Mouse (Mus musculus) erythroblast, embryonic 14.5 days (primary cell): ENCODE measurements at regions not wholly inside any gene's neighbourhood (a gene's known extent, or its start where the extent isn't known, plus 50 kb on each side); places are given as distances from the start of the nearest gene placed in this dataset.

Experiments
- H3K27me3 ChIP-seq: 2 replicates; pipeline ENCODE4 v1.6.1; 2012; ENCODE audit warnings: inconsistent platforms; ENCODE audit not compliant: control insufficient read depth
- H3K36me3 ChIP-seq: 2 replicates; pipeline ENCODE4 v1.6.1; 2012; ENCODE audit warnings: mild to moderate bottlenecking, inconsistent platforms; ENCODE audit not compliant: control insufficient read depth
- H3K4me1 ChIP-seq: 2 replicates; pipeline ENCODE4 v1.6.1; 2012; ENCODE audit warnings: inconsistent platforms; ENCODE audit not compliant: control insufficient read depth
- H3K4me3 ChIP-seq: replicated peaks from 2 replicates; pipeline ENCODE3; 2012; ENCODE audit warnings: moderate library complexity, mild to moderate bottlenecking, inconsistent platforms
- H3K9me3 ChIP-seq: 2 replicates; pipeline ENCODE4 v1.6.1; 2012; ENCODE audit warnings: low read length, inconsistent platforms, mixed read lengths; ENCODE audit not compliant: control insufficient read depth
- GATA1 ChIP-seq: IDR thresholded peaks from 2 replicates; pipeline ENCODE4 v1.6.1; 2012; ENCODE audit warnings: low read length, inconsistent platforms, mixed read lengths
- TAL1 ChIP-seq: IDR thresholded peaks from 3 replicates; pipeline ENCODE4 v1.6.1; 2012; ENCODE audit warnings: low read length, inconsistent platforms, mixed read lengths

GRCm38 (mm10) chr6:143287322-143287721, 120.3 kb downstream of the Etnk1 start:
- no peak for TF ChIP-seq TAL1
- TF ChIP-seq GATA1, result no peak
- Histone ChIP-seq H3K4me1 (no peaks in the 10 kb centered on the region), H3K4me3 (no peak overlapping the region), H3K9me3 (no peaks in the 10 kb centered on the region; the same call in 1 of the 2 replicates), H3K27me3 (no peaks in the 10 kb centered on the region), H3K36me3 (no peaks in the 10 kb centered on the region)

GRCm38 (mm10) chr6:143288491-143289130, 121.6 kb downstream of the Etnk1 start:
- Histone ChIP-seq H3K27me3 (no peaks in the 10 kb centered on the region), H3K36me3 (no peaks in the 10 kb centered on the region), H3K4me3 (no peak overlapping the region), H3K9me3 (no peaks in the 10 kb centered on the region; the same call in 1 of the 2 replicates), H3K4me1 (no peaks in the 10 kb centered on the region)
- TF ChIP-seq TAL1, result no peak
- TF ChIP-seq GATA1, result no peak

- Histone ChIP-seq H3K9me3 (no peaks in the 10 kb centered on the region), H3K4me1 (no peaks in the 10 kb centered on the region), H3K36me3 (no peaks in the 10 kb centered on the region), H3K27me3 (no peaks in the 10 kb centered on the region), H3K4me3 (no peak overlapping the region)
- no peak for TF ChIP-seq TAL1
- no peak for TF ChIP-seq GATA1
Observed at GRCm38 (mm10) chr6:143293648-143294047, 126.6 kb downstream of the Etnk1 start.

- no peak for TF ChIP-seq GATA1
- TF ChIP-seq TAL1, result no peak
- Histone ChIP-seq H3K4me3 (no peak overlapping the region), H3K36me3 (no peaks in the 10 kb centered on the region), H3K4me1 (no peaks in the 10 kb centered on the region), H3K9me3 (no peaks in the 10 kb centered on the region), H3K27me3 (no peaks in the 10 kb centered on the region)
Observed at GRCm38 (mm10) chr6:143298391-143298790, 131.4 kb downstream of the Etnk1 start.

- no peaks in the 10 kb centered on the region for H3K36me3 ChIP-seq
- no peaks in the 10 kb centered on the region for H3K27me3 ChIP-seq
- H3K9me3 ChIP-seq, result no peaks in the 10 kb centered on the region
- H3K4me1 ChIP-seq, result no peaks in the 10 kb centered on the region
- TF ChIP-seq GATA1, result no peak
- TF ChIP-seq TAL1, result no peak
- H3K4me3 ChIP-seq, result no peak overlapping the region
Observed at GRCm38 (mm10) chr6:143301414-143301813, 134.4 kb downstream of the Etnk1 start.

GRCm38 (mm10) chr6:143307327-143307726, 140.3 kb downstream of the Etnk1 start:
- no peak overlapping the region for H3K4me3 ChIP-seq
- H3K27me3 ChIP-seq, result no peaks in the 10 kb centered on the region
- TF ChIP-seq TAL1 (no peak), GATA1 (no peak)
- no peaks in the 10 kb centered on the region for H3K4me1 ChIP-seq
- 0 out of 2 replicates have a peak, but pooled peaks cover 5% of the 10 kb centered on the region for H3K9me3 ChIP-seq
- H3K36me3 ChIP-seq, result no peaks in the 10 kb centered on the region

- H3K36me3 ChIP-seq, result no peaks in the 10 kb centered on the region
- no peak overlapping the region for H3K4me3 ChIP-seq
- no peaks in the 10 kb centered on the region for H3K9me3 ChIP-seq
- TF ChIP-seq GATA1 (no peak), TAL1 (no peak)
- no peaks in the 10 kb centered on the region for H3K4me1 ChIP-seq
- H3K27me3 ChIP-seq, result no peaks in the 10 kb centered on the region
Observed at GRCm38 (mm10) chr6:143315859-143316258, 148.8 kb downstream of the Etnk1 start.

- TF ChIP-seq TAL1 (no peak), GATA1 (no peak)
- Histone ChIP-seq H3K4me1 (no peaks in the 10 kb centered on the region), H3K27me3 (no peaks in the 10 kb centered on the region), H3K4me3 (no peak overlapping the region), H3K9me3 (no peaks in the 10 kb centered on the region), H3K36me3 (no peaks in the 10 kb centered on the region)
Observed at GRCm38 (mm10) chr6:143320426-143320825, 153.4 kb downstream of the Etnk1 start.

- peaks cover 7% of the 10 kb centered on the region; the same call in 1 of the 2 replicates for H3K9me3 ChIP-seq
- H3K4me1 ChIP-seq, result no peaks in the 10 kb centered on the region
- TF ChIP-seq TAL1 (no peak), GATA1 (no peak)
- H3K27me3 ChIP-seq, result no peaks in the 10 kb centered on the region
- no peak overlapping the region for H3K4me3 ChIP-seq
- H3K36me3 ChIP-seq, result no peaks in the 10 kb centered on the region
Observed at GRCm38 (mm10) chr6:143324636-143325035, 157.6 kb downstream of the Etnk1 start.
